Mouse (Mus musculus) lung, postnatal 0 days (tissue): Measurements from ENCODE around the gene Fyb.

Source experiments
- CTCF ChIP-seq: IDR thresholded peaks from 2 replicates; pipeline ENCODE4 v1.5.1; 2016; ENCODE audit warnings: antibody characterized with exemption, mild to moderate bottlenecking
- EP300 ChIP-seq: IDR thresholded peaks from 2 replicates; pipeline ENCODE4 v1.6.1; 2016; ENCODE audit warnings: antibody characterized with exemption, mild to moderate bottlenecking, control low read depth

DNA sequence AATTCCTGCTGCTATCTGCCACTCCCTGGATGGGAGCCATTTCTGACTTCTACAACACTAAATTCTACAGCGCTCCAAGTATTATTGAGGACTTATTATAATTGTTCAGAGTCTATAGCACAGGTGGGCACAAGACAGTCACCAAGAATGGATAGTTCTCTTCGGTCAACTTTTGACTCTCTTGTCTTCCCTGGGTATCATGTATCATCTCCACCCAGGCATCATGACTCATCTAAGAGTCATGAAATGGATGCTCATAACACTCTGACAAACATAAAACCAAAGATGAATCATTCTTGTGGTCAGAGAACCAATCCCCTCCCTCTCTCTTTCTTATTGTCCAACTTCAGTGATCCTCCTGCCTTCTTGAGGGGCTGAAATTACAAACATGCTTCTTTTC, 30.3 kb upstream of the Fyb start:
- TF ChIP-seq CTCF (no peak), EP300 (no peak)
